Mouse (Mus musculus) layer of hippocampus, adult 2 months (tissue): Measurements from ENCODE around the gene Ptprm. TPM values are rescaled to one million over a fixed set of nuclear protein-coding genes. Genes with fewer than 3 reads are reported as not detected.
A peak's percentile ranks its signal among the peaks of the same experiment; 100 is the strongest.

ENCODE experiments used
- DNase-seq, 2 experiments: peaks; one replicate each; pipeline ENCODE4 v3.0.0; 2022; ENCODE audit warnings: low spot score in 2 of 2
- H3K27ac ChIP-seq: fragments of 200-600 bp; 2 replicates; pipeline ENCODE4 v1.8.1; 2022
- H3K4me3 ChIP-seq: fragments of 200-600 bp; 2 replicates; pipeline ENCODE4 v1.8.1; 2022; ENCODE audit warnings: mild to moderate bottlenecking
- CTCF ChIP-seq: fragments of 200-600 bp; conservative IDR thresholded peaks from 2 replicates; pipeline ENCODE4 v1.8.1; 2022; ENCODE audit warnings: antibody characterized with exemption, mild to moderate bottlenecking, moderate library complexity
- total RNA-seq, 2 experiments: library from RNA; stranded (reverse); gene quantifications; 2 replicates each; pipeline ENCODE4 v1.2.3; 2021

Ptprm gene
- total RNA-seq, 2 experiments from 2014 or later: 21.1 to 26.4 TPM

DNA sequence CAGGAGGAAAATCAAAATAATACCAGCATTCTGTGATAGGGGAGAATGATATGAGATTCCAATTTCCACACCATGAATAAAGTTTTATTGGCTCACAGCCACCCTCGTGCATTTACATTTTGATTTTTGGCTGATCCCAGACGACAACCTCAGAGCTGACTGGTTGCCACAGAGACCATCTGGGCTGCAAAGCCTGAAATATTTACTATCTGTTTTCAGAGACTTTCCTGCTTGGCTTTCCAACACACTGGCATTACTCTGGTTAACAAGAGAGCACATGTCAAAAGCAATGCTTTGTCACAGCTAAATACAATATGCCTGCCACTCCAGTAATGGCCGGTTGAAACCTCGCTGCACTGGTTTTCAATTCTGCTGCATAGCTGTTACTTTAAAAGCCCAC lies 269.8 kb downstream of the Ptprm start:
- no peak overlapping the region for H3K4me3 ChIP-seq
- TF ChIP-seq CTCF: no peak
- DNase-seq: peak; percentile 13 to 22
- H3K27ac ChIP-seq: no peak overlapping the region

GRCm38 (mm10) chr17:67084093-67084492 lies 270.2 kb downstream of the Ptprm start:
- no peak overlapping the region for H3K4me3 ChIP-seq
- DNase-seq: no peak
- H3K27ac ChIP-seq: no peak overlapping the region
- TF ChIP-seq CTCF: no peak

DNA sequence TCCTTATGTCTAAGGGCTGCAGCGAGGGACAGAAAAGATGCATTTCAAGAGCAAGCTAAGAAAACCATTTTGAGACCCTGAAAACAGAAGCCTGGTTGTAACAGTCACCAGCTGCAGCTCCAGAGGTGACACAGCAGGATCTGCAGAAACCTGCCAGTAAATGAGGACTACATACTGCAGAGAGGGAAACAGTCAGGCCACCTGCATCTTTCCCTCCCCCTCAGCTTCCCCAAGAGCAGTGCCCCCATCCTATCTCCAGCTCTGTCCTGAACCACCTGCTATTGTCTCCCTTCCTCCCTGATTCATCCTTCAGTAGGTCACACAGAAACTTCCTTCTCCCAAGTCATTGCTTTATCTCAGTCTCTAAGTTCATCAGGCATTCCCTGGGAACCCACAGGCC lies 274.7 kb downstream of the Ptprm start:
- DNase-seq: no peak
- H3K27ac ChIP-seq: no peak overlapping the region

DNA sequence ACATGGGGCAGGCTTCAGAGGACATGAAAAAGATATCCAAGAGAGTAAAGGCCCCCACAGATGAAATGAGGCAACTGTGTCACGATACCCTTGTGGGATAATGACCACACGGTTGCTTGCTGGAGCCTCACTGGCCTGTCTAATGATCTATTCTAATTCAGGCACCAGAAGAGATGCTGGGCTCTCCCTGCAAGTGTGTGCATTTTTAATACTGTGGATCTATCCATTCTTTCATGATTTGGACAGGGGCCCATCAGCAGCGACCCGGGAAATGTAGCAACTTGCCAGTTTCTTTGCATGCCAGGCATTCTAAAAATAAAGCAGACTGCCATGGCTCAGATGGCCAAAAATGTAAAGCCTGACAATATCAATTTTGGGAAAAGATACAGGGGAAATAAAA lies 280.7 kb downstream of the Ptprm start:
- Histone ChIP-seq H3K27ac (no peak overlapping the region), H3K4me3 (no peak overlapping the region)
- no peak for TF ChIP-seq CTCF
- no peak for DNase-seq

More for the DNA sequence above, 274.7 kb downstream of the Ptprm start:
- H3K4me3 ChIP-seq: no peak overlapping the region
- TF ChIP-seq CTCF: no peak

DNA sequence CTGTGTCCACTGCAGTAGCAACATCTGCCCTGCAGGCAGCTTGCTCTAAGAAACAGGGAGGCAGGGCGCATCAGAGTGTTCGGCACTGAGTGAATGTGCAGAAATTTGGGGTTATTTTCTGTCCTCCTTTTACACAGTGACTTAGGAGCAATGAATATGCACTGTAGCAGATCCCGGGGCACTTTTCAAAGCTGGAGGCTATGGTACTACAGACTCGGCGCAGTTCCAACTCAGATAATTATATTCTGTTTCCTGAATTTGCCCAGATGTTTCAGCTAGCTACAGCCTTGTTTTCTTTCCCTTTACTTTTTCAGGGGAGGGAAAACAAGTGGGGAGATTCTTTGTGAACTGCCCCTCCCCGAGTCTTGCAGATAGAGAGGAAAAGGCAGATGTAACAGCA lies 281.1 kb downstream of the Ptprm start:
- H3K27ac ChIP-seq: no peak overlapping the region
- TF ChIP-seq CTCF: no peak
- DNase-seq: no peak
- no peak overlapping the region for H3K4me3 ChIP-seq

DNA sequence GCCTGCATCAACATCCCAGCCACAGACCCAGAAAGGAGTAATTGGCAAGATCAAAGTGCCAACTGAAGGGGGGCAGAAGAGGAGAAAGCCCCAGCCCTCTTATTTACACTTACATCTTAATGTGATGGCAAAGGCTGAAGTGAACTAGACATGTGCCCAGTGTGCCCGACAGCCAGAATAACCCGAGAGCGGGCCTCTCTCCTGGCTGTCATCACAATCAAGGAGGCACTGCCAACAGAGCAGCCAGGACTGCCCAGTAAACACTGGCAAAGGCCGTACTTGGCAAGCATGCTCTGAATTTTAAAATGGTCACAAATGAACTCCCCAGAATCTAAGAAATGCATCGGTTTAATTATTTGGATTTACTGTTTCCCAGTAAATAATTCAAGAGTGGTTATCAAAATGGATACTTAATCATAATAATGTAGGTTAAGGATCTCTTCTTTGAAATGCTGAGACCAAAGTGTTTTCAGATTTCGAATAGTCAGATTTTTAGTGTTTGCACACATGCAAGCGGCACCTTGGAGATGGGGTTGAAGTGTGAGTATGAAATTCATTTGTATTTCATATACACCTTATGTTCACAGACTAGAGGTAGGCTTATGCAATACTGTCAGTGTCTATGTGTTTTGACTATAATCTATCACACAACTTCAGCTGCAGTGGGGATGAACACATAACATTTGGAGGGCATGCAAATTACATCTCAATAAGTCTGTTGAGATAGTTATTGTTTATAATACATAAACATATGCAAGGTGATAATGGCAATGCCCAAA lies 282.8 kb downstream of the Ptprm start:
- no peak for TF ChIP-seq CTCF
- H3K4me3 ChIP-seq: no peak overlapping the region
- H3K27ac ChIP-seq: peak overlapping the region; percentile 58; the same call in 1 of the 2 replicates
- peak; percentile 36 to 46 for DNase-seq

GRCm38 (mm10) chr17:67063611-67064010 lies 290.6 kb downstream of the Ptprm start:
- no peak for DNase-seq
- no peak for TF ChIP-seq CTCF
- H3K27ac ChIP-seq: no peak overlapping the region
- no peak overlapping the region for H3K4me3 ChIP-seq

GRCm38 (mm10) chr17:67055681-67056080 lies 298.6 kb downstream of the Ptprm start:
- H3K27ac ChIP-seq: no peak overlapping the region
- no peak overlapping the region for H3K4me3 ChIP-seq
- no peak for TF ChIP-seq CTCF
- no peak for DNase-seq

DNA sequence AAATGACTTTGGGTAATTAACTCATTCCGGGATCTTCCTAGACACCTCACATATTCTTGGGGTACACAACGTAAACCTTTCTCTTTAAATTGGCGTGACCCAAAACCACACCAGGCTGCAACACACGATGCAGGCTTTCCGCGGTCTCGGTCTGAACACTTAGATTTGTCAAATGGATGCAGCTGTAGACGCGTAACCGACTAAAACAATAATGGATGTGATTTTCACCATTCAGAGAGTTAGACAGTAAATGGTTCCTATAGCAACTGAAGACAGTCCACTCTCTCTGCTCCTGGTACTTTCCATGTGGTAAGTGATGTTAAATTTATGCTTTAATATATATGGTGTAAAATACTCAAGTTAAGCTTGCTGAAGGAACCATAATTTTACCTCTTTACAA lies 300.1 kb downstream of the Ptprm start:
- H3K4me3 ChIP-seq: no peak overlapping the region
- H3K27ac ChIP-seq: no peak overlapping the region
- no peak for TF ChIP-seq CTCF
- no peak for DNase-seq

- DNase-seq: no peak
- no peak for TF ChIP-seq CTCF
- no peak overlapping the region for H3K4me3 ChIP-seq
- no peak overlapping the region for H3K27ac ChIP-seq
These were observed 301.5 kb downstream of the Ptprm start for GRCm38 (mm10) chr17:67052624-67053314.

- no peak overlapping the region for H3K4me3 ChIP-seq
- TF ChIP-seq CTCF: no peak
- H3K27ac ChIP-seq: no peak overlapping the region
- DNase-seq: no peak
These were observed 306.6 kb downstream of the Ptprm start for GRCm38 (mm10) chr17:67047697-67048096.

- TF ChIP-seq CTCF: no peak
- Histone ChIP-seq H3K4me3 (no peak overlapping the region), H3K27ac (no peak overlapping the region)
- DNase-seq: no peak
These were observed 315.7 kb downstream of the Ptprm start for GRCm38 (mm10) chr17:67038558-67038957.

GRCm38 (mm10) chr17:67033547-67033946 lies 320.7 kb downstream of the Ptprm start:
- TF ChIP-seq CTCF: no peak
- no peak overlapping the region for H3K4me3 ChIP-seq
- DNase-seq: no peak
- no peak overlapping the region for H3K27ac ChIP-seq

GRCm38 (mm10) chr17:67032021-67032420 lies 322.2 kb downstream of the Ptprm start:
- TF ChIP-seq CTCF: no peak
- Histone ChIP-seq H3K27ac (no peak overlapping the region), H3K4me3 (no peak overlapping the region)
- no peak for DNase-seq
